Mouse (Mus musculus) embryonic facial prominence, embryonic 14.5 days (tissue): Measurements from ENCODE around the gene Slc35a1. TPM values are rescaled to one million over a fixed set of nuclear protein-coding genes. Genes with fewer than 3 reads are reported as not detected.

Experiments
- ATAC-seq: fragments of 200-750 bp; cut with Nextera tagmentation; 2 replicates; pipeline ENCODE4 v1.8.0; 2017; ENCODE audit warnings: low read depth, moderate number of reproducible peaks, moderate TSS enrichment
- DNase-seq: peaks from one replicate; pipeline ENCODE4 v3.0.0-alpha.2; 2015; ENCODE audit warnings: low spot score
- H3K27ac ChIP-seq: fragments of 300-500 bp; sonication (generic); replicated peaks from 2 replicates; pipeline ENCODE4 v1.5.1; 2014; ENCODE audit warnings: low read depth, mild to moderate bottlenecking, low read length, moderate library complexity
- H3K27me3 ChIP-seq: fragments of 300-500 bp; sonication (generic); replicated peaks from 2 replicates; pipeline ENCODE4 v1.6.1; 2014; ENCODE audit warnings: low read length; ENCODE audit not compliant: control insufficient read depth, insufficient read depth
- H3K36me3 ChIP-seq: fragments of 300-500 bp; sonication (generic); 2 replicates; pipeline ENCODE4 v1.6.1; 2014; ENCODE audit warnings: low read length, mixed read lengths; ENCODE audit not compliant: control insufficient read depth, insufficient read depth
- H3K4me1 ChIP-seq: fragments of 300-500 bp; sonication (generic); 2 replicates; pipeline ENCODE4 v1.6.1; 2014; ENCODE audit warnings: antibody characterized with exemption, low read length; ENCODE audit not compliant: control insufficient read depth, insufficient read depth
- H3K4me2 ChIP-seq: fragments of 300-500 bp; sonication (generic); 2 replicates; pipeline ENCODE4 v1.6.1; 2014; ENCODE audit warnings: low read depth, mild to moderate bottlenecking, low read length, moderate library complexity, mixed read lengths
- H3K4me3 ChIP-seq: fragments of 300-500 bp; sonication (generic); 2 replicates; pipeline ENCODE4 v1.5.1; 2014; ENCODE audit warnings: low read depth, mild to moderate bottlenecking, low read length
- H3K9ac ChIP-seq: fragments of 300-500 bp; sonication (generic); 2 replicates; pipeline ENCODE4 v1.6.1; 2014; ENCODE audit warnings: low read depth, mild to moderate bottlenecking, low read length, moderate library complexity, mixed read lengths
- H3K9me3 ChIP-seq: fragments of 300-500 bp; sonication (generic); 2 replicates; pipeline ENCODE4 v1.6.1; 2016; ENCODE audit warnings: low read length; ENCODE audit not compliant: control insufficient read depth
- WGBS: fragments of 180-500 bp; shearing (Covaris S2); extraction: QIAGEN DNeasy Blood & Tissue Kit; methylation state at CpG from one replicate; pipeline ENCODE4 v1.1.7; 2014; 5-methylcytosine and 5-hydroxymethylcytosine counted together
- polyA plus RNA-seq: library from polyadenylated mRNA; unstranded; fragments of >200 nt; fragmentation: Nextera tagmentation; extraction: Ambion mirVana; gene quantifications from 2 replicates; pipeline ENCODE4 v1.2.1, GENCODE M21; 2014

Slc35a1 gene
- polyA plus RNA-seq, 1 experiment from 2014 or later = 34.3 TPM

- Histone ChIP-seq H3K36me3 (peaks cover 42% of the 10 kb centered on the region), H3K4me2 (no peak overlapping the region), H3K27me3 (no peaks in the 10 kb centered on the region), H3K9ac (no peak overlapping the region), H3K4me3 (no peak overlapping the region), H3K27ac (no peak overlapping the region), H3K9me3 (no peaks in the 10 kb centered on the region), H3K4me1 (no peaks in the 10 kb centered on the region)
- 87% methylated on average over 5 of the region's 5 CpGs for WGBS
- no peak for ATAC-seq
- DNase-seq = no peak
Measured at GRCm38 (mm10) chr4:34673721-34674120, 13.5 kb downstream of the Slc35a1 start.

- H3K27ac ChIP-seq = no peak overlapping the region
- WGBS = 90% methylated on average over 5 of the region's 5 CpGs
- H3K4me2 ChIP-seq = no peak overlapping the region
- no peaks in the 10 kb centered on the region for H3K27me3 ChIP-seq
- no peak overlapping the region for H3K9ac ChIP-seq
- no peaks in the 10 kb centered on the region for H3K9me3 ChIP-seq
- ATAC-seq (no peak), DNase-seq (no peak)
- H3K4me3 ChIP-seq = no peak overlapping the region
- H3K4me1 ChIP-seq = no peaks in the 10 kb centered on the region
- H3K36me3 ChIP-seq = peaks cover 57% of the 10 kb centered on the region
Measured at GRCm38 (mm10) chr4:34667923-34668322, 19.3 kb downstream of the Slc35a1 start.

- Histone ChIP-seq H3K9me3 (no peaks in the 10 kb centered on the region), H3K36me3 (peaks cover 82% of the 10 kb centered on the region), H3K27me3 (no peaks in the 10 kb centered on the region), H3K9ac (no peak overlapping the region), H3K4me3 (no peak overlapping the region), H3K4me2 (no peak overlapping the region), H3K27ac (no peak overlapping the region), H3K4me1 (no peaks in the 10 kb centered on the region)
- DNase-seq = no peak
- 83% methylated on average over 6 of the region's 6 CpGs for WGBS
- ATAC-seq = 0 out of 2 replicates have a peak, but pooled peaks have one; percentile 15
Measured at GRCm38 (mm10) chr4:34661927-34662326, 25.3 kb downstream of the Slc35a1 start.

DNA sequence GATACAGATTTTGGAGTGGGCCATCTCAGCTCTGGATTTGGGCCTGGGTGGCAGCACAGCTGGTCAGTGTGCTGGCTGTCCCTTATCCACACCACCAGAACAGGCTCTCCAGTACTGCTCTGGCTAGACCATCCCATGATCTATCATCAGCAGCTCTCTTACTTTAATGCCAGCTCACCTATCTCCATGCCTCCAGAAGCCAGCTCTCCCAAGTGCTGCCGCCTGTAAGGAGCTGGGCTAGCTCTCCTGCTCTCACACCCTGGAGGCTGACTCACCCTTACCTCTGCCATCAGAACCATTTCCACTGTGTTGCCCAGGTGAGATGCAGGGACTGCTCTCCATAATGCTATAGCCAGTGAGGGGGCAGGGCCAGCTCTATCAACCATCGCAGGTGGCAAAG lies 25.7 kb downstream of the Slc35a1 start:
- H3K36me3 ChIP-seq = peaks cover 82% of the 10 kb centered on the region
- ATAC-seq (no peak), DNase-seq (no peak)
- H3K9ac ChIP-seq = no peak overlapping the region
- H3K4me2 ChIP-seq = no peak overlapping the region
- no peak overlapping the region for H3K4me3 ChIP-seq
- 90% methylated on average over 2 of the region's 2 CpGs for WGBS
- no peak overlapping the region for H3K27ac ChIP-seq
- H3K27me3 ChIP-seq = no peaks in the 10 kb centered on the region
- H3K4me1 ChIP-seq = no peaks in the 10 kb centered on the region
- no peaks in the 10 kb centered on the region for H3K9me3 ChIP-seq

- H3K27ac ChIP-seq = no peak overlapping the region
- H3K4me2 ChIP-seq = no peak overlapping the region
- no peaks in the 10 kb centered on the region for H3K9me3 ChIP-seq
- H3K27me3 ChIP-seq = no peaks in the 10 kb centered on the region
- 80% methylated on average over 2 of the region's 2 CpGs for WGBS
- no peak for ATAC-seq
- no peak for DNase-seq
- H3K4me1 ChIP-seq = no peaks in the 10 kb centered on the region
- no peak overlapping the region for H3K4me3 ChIP-seq
- H3K36me3 ChIP-seq = peaks cover 84% of the 10 kb centered on the region
- no peak overlapping the region for H3K9ac ChIP-seq
Measured at GRCm38 (mm10) chr4:34659012-34659411, 28.2 kb downstream of the Slc35a1 start.

DNA sequence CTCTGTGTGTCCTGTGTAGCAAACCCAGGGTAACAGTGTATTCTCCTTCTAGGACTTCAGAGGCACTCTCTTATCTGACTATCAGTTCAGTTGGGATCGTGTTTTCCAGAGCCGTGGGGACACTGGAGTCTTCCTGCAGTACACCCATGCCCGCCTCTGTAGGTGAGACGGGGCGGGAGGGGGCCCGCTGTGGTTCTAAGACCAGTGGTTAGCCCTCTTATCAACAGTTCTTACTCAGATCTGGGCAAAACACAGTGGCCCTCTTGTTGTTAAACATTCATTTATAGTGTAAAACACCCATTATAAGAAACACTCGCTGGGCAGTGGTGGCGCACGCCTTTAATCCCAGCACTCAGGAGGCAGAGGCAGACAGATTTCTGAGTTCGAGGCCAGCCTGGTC lies 31.1 kb downstream of the Slc35a1 start:
- Histone ChIP-seq H3K36me3 (peaks cover 78% of the 10 kb centered on the region), H3K9ac (no peak overlapping the region), H3K4me1 (no peaks in the 10 kb centered on the region), H3K9me3 (no peaks in the 10 kb centered on the region), H3K27me3 (no peaks in the 10 kb centered on the region), H3K4me2 (no peak overlapping the region), H3K4me3 (no peak overlapping the region), H3K27ac (no peak overlapping the region)
- ATAC-seq = no peak
- WGBS = 92% methylated on average over 10 of the region's 10 CpGs
- no peak for DNase-seq

DNA sequence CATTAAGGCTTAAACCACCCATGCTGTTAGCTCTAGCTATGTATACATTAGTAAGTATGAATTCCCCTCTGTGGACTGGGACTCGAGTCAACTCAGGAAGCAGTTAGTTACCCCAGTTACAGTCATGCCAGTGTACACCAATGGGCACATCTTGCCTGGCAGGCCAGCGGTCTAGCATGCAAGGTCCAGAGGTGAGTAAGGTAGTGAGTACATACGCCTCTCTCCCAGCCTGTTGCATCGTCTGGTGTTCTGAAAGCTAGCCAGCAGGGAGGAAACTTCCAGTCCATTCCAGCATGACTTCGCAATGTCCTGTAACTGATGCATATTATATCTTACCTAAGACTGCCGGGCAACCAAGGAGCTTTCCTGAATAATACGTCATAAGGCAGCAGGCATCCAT lies 34.1 kb downstream of the Slc35a1 start:
- Histone ChIP-seq H3K36me3 (peaks cover 65% of the 10 kb centered on the region), H3K4me1 (no peaks in the 10 kb centered on the region), H3K4me3 (no peak overlapping the region), H3K9me3 (no peaks in the 10 kb centered on the region), H3K9ac (no peak overlapping the region), H3K27ac (no peak overlapping the region), H3K4me2 (no peak overlapping the region), H3K27me3 (no peaks in the 10 kb centered on the region)
- 89% methylated on average over 7 of the region's 7 CpGs for WGBS
- DNase-seq (no peak), ATAC-seq (no peak)

- no peaks in the 10 kb centered on the region for H3K4me1 ChIP-seq
- H3K4me2 ChIP-seq = no peak overlapping the region
- peaks cover 69% of the 10 kb centered on the region for H3K36me3 ChIP-seq
- ATAC-seq (no peak), DNase-seq (no peak)
- H3K9ac ChIP-seq = no peak overlapping the region
- H3K4me3 ChIP-seq = no peak overlapping the region
- no peaks in the 10 kb centered on the region for H3K9me3 ChIP-seq
- H3K27me3 ChIP-seq = no peaks in the 10 kb centered on the region
- no peak overlapping the region for H3K27ac ChIP-seq
Measured at GRCm38 (mm10) chr4:34644779-34645178, 42.5 kb downstream of the Slc35a1 start.

GRCm38 (mm10) chr4:34640731-34641130 lies 46.5 kb downstream of the Slc35a1 start:
- 95% methylated on average over 3 of the region's 3 CpGs for WGBS
- no peaks in the 10 kb centered on the region for H3K27me3 ChIP-seq
- H3K9me3 ChIP-seq = no peaks in the 10 kb centered on the region
- H3K27ac ChIP-seq = no peak overlapping the region
- no peaks in the 10 kb centered on the region for H3K4me1 ChIP-seq
- peaks cover 47% of the 10 kb centered on the region for H3K36me3 ChIP-seq
- no peak for DNase-seq
- H3K4me3 ChIP-seq = no peak overlapping the region
- H3K4me2 ChIP-seq = no peak overlapping the region
- no peak for ATAC-seq
- H3K9ac ChIP-seq = no peak overlapping the region
